Mouse (Mus musculus) liver, embryonic 14.5 days (tissue): ENCODE data around the gene Zbtb38. TPM values are rescaled to one million over a fixed set of nuclear protein-coding genes. Genes with fewer than 3 reads are reported as not detected.

Experiments
- ATAC-seq: fragments of 200-750 bp; cut with Nextera tagmentation; 2 replicates; pipeline ENCODE4 v1.8.0; 2017; ENCODE audit warnings: moderate number of reproducible peaks, mild to moderate bottlenecking, moderate library complexity; ENCODE audit not compliant: insufficient read depth
- DNase-seq, 3 experiments: peaks; one replicate each; pipeline ENCODE4 v3.0.0-alpha.2; 2012 to 2013; ENCODE audit warnings: low read depth in 3 of 3, low spot score in 3 of 3
- H3K27ac ChIP-seq: fragments of 300-500 bp; sonication (generic); 2 replicates; pipeline ENCODE4 v1.5.1; 2014; ENCODE audit warnings: moderate library complexity, mild to moderate bottlenecking, control low read depth, inconsistent platforms
- H3K27me3 ChIP-seq: fragments of 300-500 bp; sonication (generic); 2 replicates; pipeline ENCODE4 v1.6.1; 2014; ENCODE audit warnings: mild to moderate bottlenecking, low read length, moderate library complexity; ENCODE audit not compliant: control insufficient read depth, insufficient read depth
- H3K36me3 ChIP-seq: fragments of 300-500 bp; sonication (generic); replicated peaks from 2 replicates; pipeline ENCODE4 v1.6.1; 2014; ENCODE audit warnings: low read depth; ENCODE audit not compliant: control insufficient read depth, insufficient read depth
- H3K4me1 ChIP-seq, 2 experiments: fragments of 200-500 bp in 1 of 2; fragments of 300-500 bp in 1 of 2; sonication (generic) in 1 of 2; replicated peaks; 2 replicates each; pipeline ENCODE4 v1.6.1; 2012 to 2014; ENCODE audit warnings: antibody characterized with exemption in 1 of 2, inconsistent platforms in 1 of 2, low read length in 1 of 2; ENCODE audit not compliant: control insufficient read depth in 2 of 2, insufficient read depth in 2 of 2
- H3K4me2 ChIP-seq: fragments of 300-500 bp; sonication (generic); 2 replicates; pipeline ENCODE4 v1.6.1; 2014; ENCODE audit warnings: low read depth, mild to moderate bottlenecking, control low read depth, moderate library complexity
- H3K4me3 ChIP-seq, 2 experiments: fragments of 200-500 bp in 1 of 2; fragments of 300-500 bp in 1 of 2; sonication (generic) in 1 of 2; 2 replicates each; pipeline ENCODE4 v1.5.1; 2012 to 2014; ENCODE audit warnings: low read depth in 2 of 2, low read length in 2 of 2, mild to moderate bottlenecking in 2 of 2, control low read depth in 1 of 2, inconsistent platforms in 1 of 2, moderate library complexity in 1 of 2; ENCODE audit not compliant: insufficient read depth in 1 of 2
- H3K9ac ChIP-seq: fragments of 300-500 bp; sonication (generic); replicated peaks from 2 replicates; pipeline ENCODE4 v1.6.1; 2014; ENCODE audit warnings: mild to moderate bottlenecking, control low read depth, moderate library complexity
- H3K9me3 ChIP-seq: fragments of 300-500 bp; sonication (generic); 2 replicates; pipeline ENCODE4 v1.6.1; 2016; ENCODE audit warnings: low read length, mixed read lengths; ENCODE audit not compliant: control insufficient read depth
- CTCF ChIP-seq: IDR thresholded peaks from 2 replicates; pipeline ENCODE4 v1.5.1; 2016; ENCODE audit warnings: antibody characterized with exemption, low read depth, control low read depth
- EP300 ChIP-seq: IDR thresholded peaks from 2 replicates; pipeline ENCODE4 v1.6.1; 2016; ENCODE audit warnings: antibody characterized with exemption, low read depth
- WGBS: fragments of 180-500 bp; shearing (Covaris S2); extraction: QIAGEN DNeasy Blood & Tissue Kit; methylation state at CpG from one replicate; pipeline ENCODE4 v1.1.7; 2014; ENCODE audit not compliant: insufficient replicate concordance; 5-methylcytosine and 5-hydroxymethylcytosine counted together
- polyA plus RNA-seq, 2 experiments: library from polyadenylated mRNA; depleted of rRNA in 1 of 2; stranded (reverse) in 1 of 2; unstranded in 1 of 2; fragments of >200 nt; fragmentation: Nextera tagmentation in 1 of 2; extraction: Ambion mirVana in 1 of 2; gene quantifications; 2 replicates each; pipeline versions ENCODE4 v1.2.1 to v1.2.3; 2012 to 2014

Gene Zbtb38
- polyA plus RNA-seq (2012; rRNA removed) (0.65 and 0.68 TPM in 2 replicates), polyA plus RNA-seq (2014; fragmentation: Nextera tagmentation; extraction: Ambion mirVana) (4.5 and 5.4 TPM in 2 replicates)

DNA sequence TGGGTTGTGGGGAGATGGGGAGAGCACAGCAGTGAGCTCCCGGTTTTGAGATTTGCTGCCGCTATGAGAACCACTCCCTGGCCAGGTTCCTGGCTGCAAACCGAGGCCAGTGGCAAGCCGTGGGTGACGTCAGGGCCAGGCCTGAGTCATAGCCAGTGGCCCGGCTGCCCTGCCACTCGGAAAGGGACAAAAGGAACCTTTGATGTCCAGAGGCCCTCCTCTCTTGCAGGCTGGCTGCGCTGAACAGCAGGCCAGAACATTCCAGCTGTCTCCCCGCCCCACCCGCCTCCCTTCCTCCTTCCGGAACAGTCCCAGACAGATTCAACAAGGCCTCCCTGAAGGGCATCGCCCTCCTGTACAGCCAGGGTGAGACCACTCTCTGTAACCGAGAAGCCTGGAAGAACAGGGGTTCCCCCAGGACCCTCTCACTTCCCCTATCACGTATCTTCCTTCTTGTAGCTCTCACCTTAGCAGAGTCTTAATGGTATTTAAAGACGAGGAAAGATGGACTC lies at the start of gene Zbtb38:
TSS of gene Zbtb38 (minus strand) at position 229 of the 512 bp plus-strand sequence.
- Histone ChIP-seq H3K27me3 (no peaks in the 10 kb centered on the region), H3K9me3 (no peaks in the 10 kb centered on the region), H3K36me3 (no peaks in the 10 kb centered on the region), H3K4me1 (no peaks in the 10 kb centered on the region; a peak in 1 of 4 replicates), H3K4me3 (no peak within 1 kb of the TSS), H3K4me2 (no peak within 1 kb of the TSS), H3K9ac (no peak within 1 kb of the TSS), H3K27ac (no peak within 1 kb of the TSS)
- no peak for TF ChIP-seq EP300
- ATAC-seq: no peak
- DNase-seq: no peak
- WGBS: 58% methylated on average over 15 of the region's 15 CpGs

DNA sequence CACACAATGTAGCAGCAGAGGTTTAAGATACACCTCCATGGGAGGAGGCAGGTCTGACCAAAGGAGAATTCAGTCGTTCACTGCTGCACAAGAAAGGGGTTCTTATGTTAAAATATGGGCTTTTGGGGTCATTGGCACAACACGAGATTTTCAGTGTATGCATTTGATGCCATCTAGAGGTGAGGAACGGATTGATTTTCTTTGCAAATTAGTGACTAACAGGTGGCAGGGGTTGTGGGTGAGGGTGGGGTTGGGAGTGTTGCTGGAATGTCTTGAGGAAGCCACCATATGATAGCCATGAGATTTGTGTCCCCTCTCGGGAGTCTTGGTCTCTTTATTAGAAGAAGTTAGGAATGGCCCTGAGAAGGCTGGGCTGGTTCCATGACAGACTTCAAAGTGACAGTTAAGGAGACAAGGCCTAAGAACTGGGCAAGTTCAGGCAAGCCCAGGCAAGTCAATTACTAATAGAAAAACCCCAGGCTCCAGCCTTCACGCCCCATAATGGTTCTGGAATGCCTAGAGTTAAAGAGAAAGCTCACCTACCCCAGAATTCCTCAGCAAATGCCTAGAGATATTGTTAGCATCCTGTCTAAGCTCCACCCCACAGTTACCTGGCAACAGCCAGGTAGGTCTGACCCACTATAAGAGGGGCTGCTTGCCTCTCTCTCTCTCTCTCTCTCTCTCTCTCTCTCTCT lies 47.6 kb upstream of the Zbtb38 start:
- no peak overlapping the region for H3K4me2 ChIP-seq
- H3K27ac ChIP-seq: no peak overlapping the region
- TF ChIP-seq CTCF (no peak), EP300 (no peak)
- peaks cover 0 to 3% of the 10 kb centered on the region in 2 experiments; a peak in 1 of 4 replicates for H3K4me1 ChIP-seq
- no peak overlapping the region for H3K4me3 ChIP-seq
- ATAC-seq (no peak), DNase-seq (no peak)
- no peaks in the 10 kb centered on the region for H3K9me3 ChIP-seq
- no peaks in the 10 kb centered on the region for H3K27me3 ChIP-seq
- 17% methylated on average over 5 of the region's 5 CpGs for WGBS
- H3K36me3 ChIP-seq: no peaks in the 10 kb centered on the region
- H3K9ac ChIP-seq: no peak overlapping the region

DNA sequence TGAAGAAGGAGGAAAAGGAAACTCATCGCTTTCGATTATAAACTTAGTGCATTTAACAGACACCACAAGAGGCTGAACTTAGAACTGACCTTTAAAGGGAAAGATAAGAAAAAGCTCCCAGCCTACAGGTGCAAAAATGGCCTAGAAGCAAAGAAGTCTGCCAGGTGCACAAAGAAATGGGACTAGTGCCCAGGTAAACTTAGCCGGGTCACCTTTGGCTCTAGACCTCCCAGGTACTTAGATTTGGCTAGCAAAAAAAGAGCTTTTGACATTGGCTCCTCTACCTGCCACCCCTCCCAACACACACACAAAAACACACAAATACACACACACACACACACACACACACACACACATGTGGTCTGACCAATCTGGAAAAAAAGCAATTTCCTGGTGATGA lies 44.7 kb upstream of the Zbtb38 start:
- no peak for ATAC-seq
- no peaks in the 10 kb centered on the region for H3K36me3 ChIP-seq
- 67% methylated on average over 3 of the region's 3 CpGs for WGBS
- H3K4me3 ChIP-seq: no peak overlapping the region
- no peak for TF ChIP-seq CTCF
- no peak for TF ChIP-seq EP300
- DNase-seq: no peak
- H3K27me3 ChIP-seq: no peaks in the 10 kb centered on the region
- H3K9ac ChIP-seq: no peak overlapping the region
- no peak overlapping the region for H3K4me2 ChIP-seq
- H3K27ac ChIP-seq: no peak overlapping the region
- H3K9me3 ChIP-seq: no peaks in the 10 kb centered on the region
- peaks cover 0 to 4% of the 10 kb centered on the region in 2 experiments; a peak in 1 of 4 replicates for H3K4me1 ChIP-seq

DNA sequence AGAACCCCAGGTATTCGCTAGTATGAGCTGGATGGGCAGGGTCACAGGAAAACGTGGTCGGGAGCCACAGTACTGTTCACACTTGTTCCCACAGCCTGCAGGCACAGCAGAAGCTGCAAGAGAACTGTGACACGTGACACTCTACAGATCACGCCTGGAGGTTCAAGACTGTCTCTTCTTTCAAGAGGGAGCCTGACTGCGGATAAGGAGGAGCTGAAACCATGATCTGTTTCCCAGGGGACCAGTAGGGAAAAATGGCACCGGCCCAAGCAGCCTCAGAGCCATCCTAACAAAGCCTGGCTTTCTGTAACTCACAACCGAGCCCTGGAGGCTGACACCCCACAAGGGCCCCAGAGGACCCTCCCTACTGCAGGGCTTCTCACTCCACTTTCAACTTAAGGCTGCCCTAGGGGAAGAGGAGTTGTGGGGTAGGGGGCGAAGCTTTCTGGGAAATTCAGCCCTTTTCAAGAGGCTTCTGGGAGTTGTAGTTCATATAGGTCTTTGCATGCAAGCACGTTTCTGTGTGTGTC lies 42.8 kb upstream of the Zbtb38 start:
- ATAC-seq: peak; percentile 35; the same call in 1 of the 2 replicates
- H3K9ac ChIP-seq: no peak overlapping the region
- H3K4me3 ChIP-seq: peak overlapping the region in 1 of 2 experiments; percentile 49; a peak in 2 of 4 replicates
- peaks cover 0 to 4% of the 10 kb centered on the region in 2 experiments; a peak in 1 of 4 replicates for H3K4me1 ChIP-seq
- WGBS: 10% methylated on average over 10 of the region's 10 CpGs
- TF ChIP-seq CTCF (no peak), EP300 (no peak)
- no peak overlapping the region for H3K27ac ChIP-seq
- H3K36me3 ChIP-seq: no peaks in the 10 kb centered on the region
- peak overlapping the region; percentile 51 for H3K4me2 ChIP-seq
- DNase-seq: no peak
- H3K27me3 ChIP-seq: no peaks in the 10 kb centered on the region
- H3K9me3 ChIP-seq: no peaks in the 10 kb centered on the region

DNA sequence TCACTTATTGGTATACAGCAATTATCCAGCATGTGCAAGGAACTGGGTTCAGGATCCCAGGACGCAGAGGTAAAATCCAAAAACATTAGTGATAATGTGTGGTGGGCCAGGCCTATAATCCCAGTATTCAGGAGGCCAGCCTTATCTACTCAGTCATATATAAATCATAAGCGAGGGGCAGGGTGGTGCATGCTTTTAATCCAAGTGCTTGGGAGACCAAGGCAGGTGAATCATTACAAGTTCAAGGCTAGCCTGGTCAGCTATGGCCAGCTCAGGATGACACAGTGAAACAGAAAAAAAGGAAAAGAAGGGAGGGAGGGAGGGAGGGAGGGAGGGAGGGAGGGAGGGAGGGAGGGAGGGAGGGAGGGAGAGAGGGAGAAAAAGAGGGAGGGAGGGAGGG lies 42.0 kb upstream of the Zbtb38 start:
- ATAC-seq (no peak), DNase-seq (no peak)
- 52% methylated on average over 2 of the region's 2 CpGs for WGBS
- Histone ChIP-seq H3K4me3 (no peak overlapping the region), H3K4me1 (peaks cover 0 to 4% of the 10 kb centered on the region in 2 experiments; a peak in 1 of 4 replicates), H3K36me3 (no peaks in the 10 kb centered on the region), H3K27ac (no peak overlapping the region), H3K4me2 (no peak overlapping the region), H3K27me3 (no peaks in the 10 kb centered on the region), H3K9me3 (no peaks in the 10 kb centered on the region), H3K9ac (no peak overlapping the region)
- TF ChIP-seq CTCF (no peak), EP300 (no peak)
